Mouse (Mus musculus) erythroblast, embryonic 14.5 days (primary cell): Measurements from ENCODE around the gene Olfr543.

Experiments used
- GATA1 ChIP-seq: IDR thresholded peaks from 2 replicates; pipeline ENCODE4 v1.6.1; 2012; ENCODE audit warnings: low read length, inconsistent platforms, mixed read lengths
- TAL1 ChIP-seq: IDR thresholded peaks from 3 replicates; pipeline ENCODE4 v1.6.1; 2012; ENCODE audit warnings: low read length, inconsistent platforms, mixed read lengths

- TF ChIP-seq GATA1 (no peak), TAL1 (no peak)
Observed at GRCm38 (mm10) chr7:102512814-102513435, 31.4 kb upstream of the Olfr543 start.
